Mouse (Mus musculus): ENCODE data around the gene Mak.

GRCm38 (mm10) chr13:40988418-40988817 lies 91.1 kb downstream of the Mak start:
- TF ChIP-seq CTCF (IDR thresholded peaks at IDR 0.05; ENCODE audit: insufficient read depth, low read depth, low read length) = no peak
- no peak for TF ChIP-seq POLR2A (IDR thresholded peaks at IDR 0.05; ENCODE audit: insufficient read depth, low read depth, low read length)
